Mouse (Mus musculus) cerebellum, adult 2 months (tissue): ENCODE results near the gene Gm10188.

Source experiments
- CTCF ChIP-seq: fragments of 200-500 bp; IDR thresholded peaks from 2 replicates; pipeline ENCODE4 v1.5.1; 2011; ENCODE audit warnings: low read depth, mild to moderate bottlenecking, control low read depth, low read length, moderate library complexity, borderline replicate concordance; ENCODE audit not compliant: insufficient read depth
- POLR2A ChIP-seq: fragments of 200-500 bp; IDR thresholded peaks from 2 replicates; pipeline ENCODE4 v1.6.1; 2011; ENCODE audit warnings: low read length, control low read depth, borderline replicate concordance; ENCODE audit not compliant: insufficient read depth

- TF ChIP-seq CTCF (no peak), POLR2A (no peak)
These were observed 31.9 kb downstream of the Gm10188 start for GRCm38 (mm10) chr1:132197666-132198065.
